Mouse (Mus musculus) ovary, postnatal 10 days (tissue): ENCODE measurements around the gene Vsnl1.

Experiments used
- DNase-seq: peaks from one replicate; pipeline ENCODE4 v3.0.0; 2022; ENCODE audit warnings: low spot score

Vsnl1 gene

DNA sequence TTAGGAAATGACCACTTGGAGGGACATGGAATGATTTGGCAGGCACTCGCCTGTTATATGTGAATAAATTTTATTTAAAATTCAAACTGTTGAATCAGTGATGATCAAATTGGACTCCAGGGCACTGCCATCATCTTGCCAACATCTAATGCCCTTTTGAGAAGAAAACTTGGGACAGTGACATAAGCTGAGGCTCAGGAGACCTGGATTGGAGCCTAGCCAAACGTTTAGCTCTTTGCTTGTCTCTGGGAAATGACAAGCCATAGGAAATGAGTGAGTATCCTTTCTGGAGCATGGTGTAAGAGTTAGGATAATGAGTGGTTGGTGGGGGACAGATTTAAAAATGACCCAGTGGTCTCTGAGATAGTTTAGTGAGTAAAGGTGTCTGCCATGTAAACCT, 57.0 kb downstream of the Vsnl1 start:
- DNase-seq = no peak

GRCm38 (mm10) chr12:11370056-11370455, 66.4 kb downstream of the Vsnl1 start:
- no peak for DNase-seq

- no peak for DNase-seq
Measured at GRCm38 (mm10) chr12:11367099-11367765, 69.2 kb downstream of the Vsnl1 start.

GRCm38 (mm10) chr12:11364870-11365269, 71.5 kb downstream of the Vsnl1 start:
- no peak for DNase-seq

DNA sequence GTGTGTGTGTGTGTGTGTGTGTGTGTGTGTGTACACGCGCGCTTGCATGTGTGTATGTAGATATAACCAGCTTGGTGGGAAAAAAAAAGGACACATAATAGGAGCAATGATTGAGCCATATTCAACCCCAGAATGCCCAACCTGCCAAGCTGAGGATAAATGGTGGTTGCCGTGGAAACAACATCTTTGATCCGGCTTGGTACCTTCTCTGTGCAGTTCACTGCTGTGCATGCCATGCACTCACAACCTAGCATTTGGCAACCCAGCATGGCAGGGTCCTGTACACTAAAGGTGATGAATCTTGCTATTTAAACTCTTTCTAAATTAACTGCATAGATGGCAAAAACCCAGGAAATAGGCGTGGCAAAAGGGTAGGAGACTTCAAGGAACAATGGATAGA, 74.0 kb downstream of the Vsnl1 start:
- no peak for DNase-seq

GRCm38 (mm10) chr12:11350895-11351294, 85.5 kb downstream of the Vsnl1 start:
- peak; percentile 46 for DNase-seq

GRCm38 (mm10) chr12:11349870-11350269, 86.5 kb downstream of the Vsnl1 start:
- DNase-seq = no peak

DNA sequence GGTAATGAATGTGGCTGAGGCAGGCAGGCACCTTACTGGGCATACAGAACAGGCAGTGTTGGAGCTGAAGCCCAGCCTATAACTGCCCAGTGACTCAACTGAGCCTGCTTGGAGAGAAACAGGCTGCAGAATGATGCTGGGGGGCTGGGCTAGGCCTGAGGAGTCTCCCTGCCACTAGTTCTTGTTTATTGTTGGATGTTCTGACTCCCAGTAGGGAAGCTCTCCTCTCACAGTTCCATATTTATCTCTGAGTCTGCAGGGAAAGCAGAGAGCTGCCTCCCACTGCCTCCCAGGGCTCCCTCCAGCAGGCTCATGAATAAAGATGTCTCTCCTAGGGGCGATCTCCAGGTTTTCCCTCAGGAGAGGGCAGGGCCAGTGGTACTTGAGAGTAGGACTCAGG, 88.0 kb downstream of the Vsnl1 start:
- DNase-seq = no peak

- DNase-seq = no peak
Measured at GRCm38 (mm10) chr12:11345963-11346362, 90.5 kb downstream of the Vsnl1 start.

- DNase-seq = no peak
Measured at GRCm38 (mm10) chr12:11342020-11342600, 94.3 kb downstream of the Vsnl1 start.

DNA sequence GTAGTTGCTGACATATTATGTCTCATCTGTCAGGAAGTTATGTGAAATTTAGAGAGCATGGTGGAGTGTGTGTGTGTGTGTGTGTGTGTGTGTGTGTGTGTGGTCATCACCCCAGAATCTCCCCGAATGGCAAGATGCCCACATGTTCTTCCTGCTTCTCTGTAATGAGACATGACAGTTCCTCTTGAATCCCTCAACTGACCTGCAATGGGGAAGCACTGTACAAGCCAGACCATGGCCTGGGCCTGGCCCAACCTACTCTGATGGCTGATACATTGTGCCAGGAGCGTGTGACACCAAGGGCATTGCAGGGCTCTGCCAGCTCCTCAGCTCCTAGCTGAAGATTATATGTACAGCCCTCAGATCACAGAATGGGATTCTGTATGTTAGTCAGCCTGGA, 98.2 kb downstream of the Vsnl1 start:
- DNase-seq = no peak

DNA sequence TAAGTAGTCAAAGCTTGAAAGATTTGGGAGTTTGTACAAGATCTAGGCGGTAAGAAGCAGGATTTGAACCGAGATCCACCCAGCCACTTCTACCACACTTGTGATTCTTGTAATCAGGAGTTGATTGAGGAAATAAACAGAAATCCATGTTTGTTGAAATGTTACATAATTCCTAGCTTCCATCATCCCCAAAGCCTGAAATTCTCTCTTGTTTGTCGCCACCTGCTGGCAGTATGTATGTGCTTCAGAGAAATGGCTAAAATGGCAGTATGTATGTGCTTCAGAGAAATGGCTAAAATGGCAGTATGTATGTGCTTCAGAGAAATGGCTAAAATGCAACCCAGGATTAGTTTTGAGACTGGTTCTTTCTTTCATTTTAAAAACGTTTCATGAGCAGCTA, 99.6 kb downstream of the Vsnl1 start:
- DNase-seq = no peak

DNA sequence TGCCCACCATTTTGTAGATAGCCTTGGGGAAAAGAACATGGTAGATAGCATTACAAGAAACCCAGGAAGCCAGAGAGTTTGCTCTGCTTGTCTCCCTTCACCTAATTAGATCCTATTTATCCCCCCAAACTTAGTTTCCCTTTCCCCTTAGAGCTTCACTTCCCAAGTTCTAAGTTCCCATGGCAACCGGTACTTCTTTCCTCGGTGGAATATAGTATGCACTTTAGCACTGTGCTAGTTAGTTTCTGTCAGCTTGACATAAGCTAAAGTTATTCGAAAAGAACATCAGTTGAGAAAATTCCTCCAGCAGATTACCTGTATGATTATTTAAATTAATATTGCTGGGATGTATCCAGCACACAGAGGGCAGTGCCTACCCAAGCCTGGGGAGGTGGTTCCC, 109.9 kb downstream of the Vsnl1 start:
- DNase-seq = no peak

DNA sequence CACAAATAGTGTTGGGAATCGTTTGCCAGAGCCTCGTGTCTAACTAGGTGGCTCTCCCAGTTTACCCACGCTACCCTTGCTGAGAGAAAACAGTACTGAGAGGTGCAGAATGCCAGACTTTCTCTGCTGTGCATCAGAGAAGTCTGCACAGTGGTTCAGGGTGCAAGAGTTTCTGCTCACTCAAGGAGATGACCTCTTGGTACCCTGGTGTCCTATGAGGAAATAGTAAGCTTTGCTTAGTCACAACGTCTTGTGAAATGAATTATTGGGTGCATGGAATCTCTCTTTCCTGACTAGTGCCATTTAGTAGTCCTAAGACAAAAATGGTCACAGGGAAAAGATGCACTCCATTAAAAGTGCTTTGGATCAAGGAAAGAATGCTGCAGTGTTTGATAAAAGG, 111.9 kb downstream of the Vsnl1 start:
- DNase-seq = no peak

GRCm38 (mm10) chr12:11317671-11318070, 118.7 kb downstream of the Vsnl1 start:
- no peak for DNase-seq

DNA sequence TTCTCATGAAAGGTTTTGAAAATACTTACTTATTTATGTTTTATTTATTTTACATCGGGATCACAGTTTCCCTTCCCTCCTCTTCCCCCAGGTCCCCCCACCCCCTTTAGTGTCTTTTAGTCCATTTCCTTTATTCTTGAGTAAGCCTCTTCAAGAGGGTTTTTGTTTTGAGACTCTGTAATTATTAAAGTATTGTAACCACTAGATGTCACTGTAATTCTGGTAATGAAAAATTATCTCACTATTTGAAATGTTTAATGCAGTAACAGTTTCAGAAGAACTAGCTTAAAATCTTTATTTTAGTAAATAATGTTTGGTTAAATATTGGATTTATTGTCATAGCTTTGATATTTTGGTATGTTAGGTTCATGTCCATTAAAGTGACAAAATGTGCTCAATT, 122.6 kb downstream of the Vsnl1 start:
- DNase-seq = no peak

DNA sequence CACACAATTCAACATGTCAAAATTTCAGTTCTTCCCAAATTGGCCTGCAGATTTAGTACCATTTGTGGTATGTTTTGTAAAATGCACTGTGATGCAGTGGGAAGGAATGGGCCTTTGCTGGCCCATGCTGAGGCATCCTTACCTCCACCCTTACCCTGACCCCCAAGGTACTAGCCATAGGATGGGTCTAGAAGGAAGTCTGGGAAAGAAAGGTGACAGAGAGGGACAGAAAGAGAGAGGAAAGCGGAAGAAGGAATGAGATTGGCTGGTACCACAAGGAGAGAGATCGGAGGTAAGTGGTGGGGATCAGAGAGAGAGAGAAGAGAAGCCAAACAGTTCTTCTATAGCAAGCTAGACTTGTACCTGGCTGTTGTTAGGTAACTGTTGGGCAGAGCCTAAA, 125.3 kb downstream of the Vsnl1 start:
- no peak for DNase-seq

DNA sequence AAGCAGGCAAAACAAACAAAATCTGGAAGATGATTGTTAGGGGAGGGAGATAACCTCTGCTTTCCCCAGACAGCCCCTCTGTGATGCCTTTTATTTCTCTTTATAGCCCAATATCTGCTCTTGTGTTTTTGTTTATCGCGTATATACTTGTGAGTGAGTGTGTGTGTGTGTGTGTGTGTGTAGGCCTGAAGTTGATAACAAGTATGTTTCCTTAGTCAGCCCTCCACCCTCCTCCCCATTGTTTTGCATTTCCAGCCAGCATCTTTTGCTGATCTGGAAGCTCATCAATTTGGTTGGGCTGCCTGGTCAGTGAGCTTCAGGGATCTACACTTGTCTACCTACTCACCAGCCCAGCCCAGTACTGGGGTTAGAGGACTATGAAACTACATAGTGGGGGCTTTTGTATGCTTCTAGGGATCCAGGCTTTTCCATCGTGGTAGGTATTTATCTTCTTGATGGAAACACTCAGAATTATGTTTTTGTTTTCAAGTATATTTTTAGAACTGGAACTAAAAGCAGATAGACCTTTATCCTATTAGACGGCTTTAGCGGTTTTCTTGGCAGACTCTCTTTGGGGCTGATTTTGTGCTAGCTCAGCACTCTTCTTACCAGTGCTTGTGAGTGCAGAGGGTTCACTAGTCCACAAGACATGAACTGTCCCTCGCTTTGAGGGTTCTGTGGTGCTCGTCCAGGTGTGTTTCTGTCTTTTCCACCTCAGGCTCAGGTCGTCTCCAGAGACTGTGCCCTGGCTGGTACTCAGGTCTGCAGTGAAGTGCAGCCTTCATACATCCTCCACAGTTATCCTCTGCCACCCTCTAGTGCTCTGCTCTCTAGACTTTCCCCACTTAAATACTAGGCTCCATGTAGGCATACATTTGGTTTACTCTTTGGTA, 129.4 kb downstream of the Vsnl1 start:
- DNase-seq = no peak

- no peak for DNase-seq
Measured at GRCm38 (mm10) chr12:11300858-11301257, 135.6 kb downstream of the Vsnl1 start.

GRCm38 (mm10) chr12:11286382-11286781, 150.0 kb downstream of the Vsnl1 start:
- no peak for DNase-seq

GRCm38 (mm10) chr12:11281584-11281983, 154.8 kb downstream of the Vsnl1 start:
- DNase-seq = no peak

GRCm38 (mm10) chr12:11279886-11280285, 156.5 kb downstream of the Vsnl1 start:
- DNase-seq = no peak

DNA sequence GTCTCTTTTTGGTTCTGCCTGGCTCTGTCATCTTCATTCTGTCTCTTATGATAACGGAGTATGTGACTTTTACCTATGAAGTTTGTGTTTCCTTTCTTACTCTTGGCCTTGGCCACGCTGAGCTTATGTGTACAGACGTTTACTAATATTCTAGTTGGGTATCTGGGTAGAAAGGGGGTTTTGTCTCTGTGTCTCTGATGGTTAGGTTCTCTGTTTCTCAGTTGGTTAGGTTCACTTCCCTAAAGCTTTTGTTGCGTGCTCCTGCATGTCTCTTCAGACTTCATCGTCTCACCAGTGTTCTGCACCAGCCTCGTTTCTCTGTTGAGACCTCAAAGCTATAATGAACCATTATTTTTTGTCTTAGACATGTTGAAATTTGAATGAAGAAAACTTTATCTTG, 159.2 kb downstream of the Vsnl1 start:
- DNase-seq = no peak
